Mouse (Mus musculus) heart, embryonic 15.5 days (tissue): Measurements from ENCODE around the gene Celf3. TPM values are rescaled to one million over a fixed set of nuclear protein-coding genes. Genes with fewer than 3 reads are reported as not detected.

Source experiments
- ATAC-seq: fragments of 200-750 bp; cut with Nextera tagmentation; replicated peaks from 2 replicates; pipeline ENCODE4 v1.8.0; 2017; ENCODE audit warnings: low read depth, moderate TSS enrichment; ENCODE audit not compliant: insufficient number of reproducible peaks, insufficient read depth, low FRiP score
- H3K27ac ChIP-seq: fragments of 300-500 bp; sonication (generic); 2 replicates; pipeline ENCODE4 v1.5.1; 2015; ENCODE audit warnings: mild to moderate bottlenecking, inconsistent platforms
- H3K27me3 ChIP-seq: fragments of 300-500 bp; sonication (generic); 2 replicates; pipeline ENCODE4 v1.6.1; 2015; ENCODE audit warnings: inconsistent platforms
- H3K36me3 ChIP-seq: fragments of 300-500 bp; sonication (generic); 2 replicates; pipeline ENCODE4 v1.6.1; 2015; ENCODE audit warnings: mild to moderate bottlenecking, inconsistent platforms
- H3K4me1 ChIP-seq: fragments of 300-500 bp; sonication (generic); replicated peaks from 2 replicates; pipeline ENCODE4 v1.6.1; 2015; ENCODE audit warnings: inconsistent platforms
- H3K4me2 ChIP-seq: fragments of 300-500 bp; sonication (generic); 2 replicates; pipeline ENCODE4 v1.6.1; 2015; ENCODE audit warnings: inconsistent platforms, mild to moderate bottlenecking, moderate library complexity
- H3K4me3 ChIP-seq: fragments of 300-500 bp; sonication (generic); 2 replicates; pipeline ENCODE4 v1.5.1; 2015; ENCODE audit warnings: mild to moderate bottlenecking, inconsistent platforms
- H3K9ac ChIP-seq: fragments of 300-500 bp; sonication (generic); 2 replicates; pipeline ENCODE4 v1.6.1; 2015; ENCODE audit warnings: mild to moderate bottlenecking, inconsistent platforms
- H3K9me3 ChIP-seq: fragments of 300-500 bp; sonication (generic); replicated peaks from 2 replicates; pipeline ENCODE4 v1.6.1; 2016; ENCODE audit warnings: inconsistent platforms
- WGBS: fragments of 180-500 bp; shearing (Covaris S2); methylation state at CpG from one replicate; pipeline ENCODE4 v1.1.7; 2015; ENCODE audit warnings: mixed read lengths; 5-methylcytosine and 5-hydroxymethylcytosine counted together
- polyA plus RNA-seq: library from polyadenylated mRNA; unstranded; fragments of >200 nt; fragmentation: Nextera tagmentation; extraction: Ambion mirVana; gene quantifications from 2 replicates; pipeline ENCODE4 v1.2.1, GENCODE M21; 2015

Celf3 gene
- polyA plus RNA-seq, 1 experiment from 2014 or later = 1.0 TPM

GRCm38 (mm10) chr3:94480291-94480884 is 2.3 kb downstream of the Celf3 start, which contains the start of gene Riiad1:
Riiad1 (minus strand) TSS chr3:94480341.
- Histone ChIP-seq H3K4me3 (peak within 1 kb of the TSS; percentile 20), H3K27me3 (peaks cover 35% of the 10 kb centered on the region), H3K27ac (no peak within 1 kb of the TSS), H3K4me1 (peaks cover 14% of the 10 kb centered on the region), H3K9ac (no peak within 1 kb of the TSS), H3K9me3 (no peaks in the 10 kb centered on the region), H3K36me3 (no peaks in the 10 kb centered on the region), H3K4me2 (peak within 1 kb of the TSS; percentile 54)
- WGBS = 12% methylated on average over 16 of the region's 16 CpGs
- ATAC-seq = no peak

GRCm38 (mm10) chr3:94481429-94481828 is 3.3 kb downstream of the Celf3 start:
- H3K36me3 ChIP-seq = no peaks in the 10 kb centered on the region
- H3K27me3 ChIP-seq = peaks cover 35% of the 10 kb centered on the region
- no peaks in the 10 kb centered on the region for H3K9me3 ChIP-seq
- H3K4me1 ChIP-seq = peaks cover 14% of the 10 kb centered on the region
- H3K27ac ChIP-seq = no peak overlapping the region
- no peak overlapping the region for H3K4me2 ChIP-seq
- no peak overlapping the region for H3K9ac ChIP-seq
- ATAC-seq = no peak
- no peak overlapping the region for H3K4me3 ChIP-seq
- 53% methylated on average over 4 of the region's 4 CpGs for WGBS

- Histone ChIP-seq H3K27me3 (peaks cover 35% of the 10 kb centered on the region), H3K27ac (no peak overlapping the region), H3K9ac (no peak overlapping the region), H3K4me2 (no peak overlapping the region), H3K36me3 (no peaks in the 10 kb centered on the region), H3K4me3 (no peak overlapping the region), H3K4me1 (peaks cover 23% of the 10 kb centered on the region), H3K9me3 (no peaks in the 10 kb centered on the region)
- WGBS = 74% methylated on average over 17 of the region's 17 CpGs
- ATAC-seq = no peak
Observed at GRCm38 (mm10) chr3:94482764-94483385, 4.8 kb downstream of the Celf3 start.

DNA sequence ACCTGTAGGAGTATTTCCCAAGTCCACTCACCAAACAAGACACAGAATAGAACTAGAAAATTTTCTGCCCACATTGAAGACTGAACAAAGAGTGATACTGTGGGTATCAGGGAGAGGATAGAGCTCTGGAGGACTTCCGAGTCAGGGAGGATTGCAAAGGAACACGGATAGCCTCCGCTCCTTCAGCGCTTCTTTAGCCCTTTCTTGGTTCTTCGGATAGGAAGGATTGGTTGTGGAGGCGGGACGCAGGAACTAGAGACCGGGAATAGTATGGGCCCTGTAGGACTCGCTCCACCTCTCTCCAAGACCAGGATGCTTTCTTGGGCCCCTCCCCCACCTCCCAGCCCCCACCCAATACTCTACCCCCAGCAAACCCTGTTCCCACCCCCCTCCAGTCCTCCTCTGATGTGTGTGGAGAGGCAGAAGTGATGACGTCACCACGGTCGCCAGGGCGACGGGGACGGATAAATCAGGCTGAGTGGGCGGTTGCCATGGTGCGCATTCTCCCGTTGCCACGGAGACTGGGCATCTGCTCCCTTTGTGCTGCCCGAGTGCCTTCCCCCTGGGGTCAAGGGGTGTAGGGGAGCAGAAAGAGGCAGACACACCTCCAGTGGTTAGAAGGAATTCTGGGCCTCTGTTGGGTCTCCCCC is 5.8 kb downstream of the Celf3 start:
- H3K4me3 ChIP-seq = no peak overlapping the region
- peaks cover 28% of the 10 kb centered on the region for H3K27me3 ChIP-seq
- no peak overlapping the region for H3K9ac ChIP-seq
- no peaks in the 10 kb centered on the region for H3K36me3 ChIP-seq
- no peak overlapping the region for H3K27ac ChIP-seq
- H3K4me2 ChIP-seq = no peak overlapping the region
- peaks cover 21% of the 10 kb centered on the region for H3K4me1 ChIP-seq
- WGBS = 32% methylated on average over 20 of the region's 20 CpGs
- no peak; the same call in 1 of the 2 replicates for ATAC-seq
- H3K9me3 ChIP-seq = no peaks in the 10 kb centered on the region

GRCm38 (mm10) chr3:94485922-94486321 is 7.8 kb downstream of the Celf3 start:
- H3K36me3 ChIP-seq = no peaks in the 10 kb centered on the region
- no peak overlapping the region for H3K4me2 ChIP-seq

DNA sequence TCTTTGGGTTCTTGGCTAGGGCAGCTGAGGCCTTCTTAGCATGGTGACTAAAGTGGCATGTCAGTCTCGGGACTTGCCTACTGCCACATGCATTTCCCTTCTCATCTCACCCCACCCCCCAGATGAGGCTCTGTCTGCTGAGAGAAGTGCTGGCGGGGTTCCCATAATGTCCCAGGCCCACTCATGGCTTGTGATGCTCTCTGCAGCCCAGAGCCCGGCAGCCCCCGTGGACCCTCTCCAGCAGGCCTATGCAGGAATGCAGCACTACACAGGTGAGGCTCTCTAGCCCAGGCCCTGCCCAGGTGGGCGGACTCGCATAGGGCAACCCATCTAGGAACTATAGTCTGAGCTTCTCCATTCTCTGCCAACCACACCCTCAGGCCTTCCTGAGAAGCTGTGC is 9.5 kb downstream of the Celf3 start:
- peaks cover 16% of the 10 kb centered on the region for H3K4me1 ChIP-seq
- no peaks in the 10 kb centered on the region for H3K9me3 ChIP-seq
- no peak overlapping the region for H3K27ac ChIP-seq
- 47% methylated on average over 6 of the region's 6 CpGs for WGBS
- no peak overlapping the region for H3K9ac ChIP-seq
- ATAC-seq = no peak
- no peaks in the 10 kb centered on the region for H3K36me3 ChIP-seq
- no peaks in the 10 kb centered on the region for H3K27me3 ChIP-seq
- no peak overlapping the region for H3K4me3 ChIP-seq
- no peak overlapping the region for H3K4me2 ChIP-seq

More at GRCm38 (mm10) chr3:94485922-94486321, 7.8 kb downstream of the Celf3 start:
- Histone ChIP-seq H3K9ac (no peak overlapping the region), H3K4me3 (no peak overlapping the region), H3K9me3 (no peaks in the 10 kb centered on the region), H3K27me3 (peaks cover 9% of the 10 kb centered on the region), H3K27ac (no peak overlapping the region), H3K4me1 (peaks cover 21% of the 10 kb centered on the region)
- ATAC-seq = no peak
- WGBS = 66% methylated on average over 7 of the region's 7 CpGs

GRCm38 (mm10) chr3:94497162-94497561 is 19.1 kb downstream of the Celf3 start:
- no peaks in the 10 kb centered on the region for H3K27me3 ChIP-seq
- no peak overlapping the region for H3K4me3 ChIP-seq
- H3K4me2 ChIP-seq = no peak overlapping the region
- no peaks in the 10 kb centered on the region for H3K4me1 ChIP-seq
- no peak for ATAC-seq
- 85% methylated on average over 4 of the region's 4 CpGs for WGBS
- no peak overlapping the region for H3K9ac ChIP-seq
- no peak overlapping the region for H3K27ac ChIP-seq
- H3K9me3 ChIP-seq = no peaks in the 10 kb centered on the region
- H3K36me3 ChIP-seq = peaks cover 10% of the 10 kb centered on the region; the same call in 1 of the 2 replicates

- Histone ChIP-seq H3K9ac (no peak overlapping the region), H3K36me3 (peaks cover 26% of the 10 kb centered on the region)
Observed at GRCm38 (mm10) chr3:94502243-94502642, 24.1 kb downstream of the Celf3 start.

GRCm38 (mm10) chr3:94506664-94507063 is 28.6 kb downstream of the Celf3 start:
- no peak for ATAC-seq
- Histone ChIP-seq H3K36me3 (peaks cover 35% of the 10 kb centered on the region), H3K27ac (no peak overlapping the region), H3K4me1 (no peaks in the 10 kb centered on the region), H3K9me3 (no peaks in the 10 kb centered on the region), H3K4me2 (no peak overlapping the region), H3K9ac (no peak overlapping the region), H3K27me3 (no peaks in the 10 kb centered on the region), H3K4me3 (no peak overlapping the region)
- WGBS = 92% methylated on average over 1 of the region's 1 CpGs

More at GRCm38 (mm10) chr3:94502243-94502642, 24.1 kb downstream of the Celf3 start:
- H3K4me2 ChIP-seq = no peak overlapping the region
- 77% methylated on average over 3 of the region's 3 CpGs for WGBS
- H3K9me3 ChIP-seq = no peaks in the 10 kb centered on the region
- no peaks in the 10 kb centered on the region for H3K4me1 ChIP-seq
- no peaks in the 10 kb centered on the region for H3K27me3 ChIP-seq
- H3K27ac ChIP-seq = no peak overlapping the region
- H3K4me3 ChIP-seq = no peak overlapping the region
- ATAC-seq = no peak

GRCm38 (mm10) chr3:94526731-94527130 is 48.6 kb downstream of the Celf3 start:
- Histone ChIP-seq H3K27ac (no peak overlapping the region), H3K27me3 (no peaks in the 10 kb centered on the region), H3K9ac (no peak overlapping the region), H3K4me3 (no peak overlapping the region), H3K4me1 (no peaks in the 10 kb centered on the region), H3K4me2 (no peak overlapping the region), H3K36me3 (peaks cover 25% of the 10 kb centered on the region), H3K9me3 (no peaks in the 10 kb centered on the region)
- ATAC-seq = no peak
- 72% methylated on average over 2 of the region's 2 CpGs for WGBS

GRCm38 (mm10) chr3:94533968-94534367 is 55.9 kb downstream of the Celf3 start:
- no peak overlapping the region for H3K27ac ChIP-seq
- H3K9ac ChIP-seq = no peak overlapping the region
- no peaks in the 10 kb centered on the region for H3K27me3 ChIP-seq
- no peaks in the 10 kb centered on the region for H3K4me1 ChIP-seq
- H3K36me3 ChIP-seq = peaks cover 3% of the 10 kb centered on the region
- H3K4me2 ChIP-seq = no peak overlapping the region
- no peak overlapping the region for H3K4me3 ChIP-seq
- no peaks in the 10 kb centered on the region for H3K9me3 ChIP-seq
- ATAC-seq = no peak
